Mouse (Mus musculus) stomach, postnatal 0 days (tissue): Measurements from ENCODE around the gene Dhx37.
A peak's percentile ranks its signal among the peaks of the same experiment; 100 is the strongest.

ENCODE experiments used
- CTCF ChIP-seq: IDR thresholded peaks from 2 replicates; pipeline ENCODE4 v1.5.1; 2016; ENCODE audit warnings: antibody characterized with exemption, low read depth, mild to moderate bottlenecking, moderate library complexity
- EP300 ChIP-seq: optimal IDR thresholded peaks from 2 replicates; pipeline ENCODE3; 2016; ENCODE audit warnings: antibody characterized with exemption

- TF ChIP-seq CTCF (no peak), EP300 (peak; percentile 44)
Observed at GRCm38 (mm10) chr5:125405546-125406248, 28.2 kb downstream of the Dhx37 start.
